8 mouse cellular contexts compared by ENCODE assay signal in the genomic region with DNA sequence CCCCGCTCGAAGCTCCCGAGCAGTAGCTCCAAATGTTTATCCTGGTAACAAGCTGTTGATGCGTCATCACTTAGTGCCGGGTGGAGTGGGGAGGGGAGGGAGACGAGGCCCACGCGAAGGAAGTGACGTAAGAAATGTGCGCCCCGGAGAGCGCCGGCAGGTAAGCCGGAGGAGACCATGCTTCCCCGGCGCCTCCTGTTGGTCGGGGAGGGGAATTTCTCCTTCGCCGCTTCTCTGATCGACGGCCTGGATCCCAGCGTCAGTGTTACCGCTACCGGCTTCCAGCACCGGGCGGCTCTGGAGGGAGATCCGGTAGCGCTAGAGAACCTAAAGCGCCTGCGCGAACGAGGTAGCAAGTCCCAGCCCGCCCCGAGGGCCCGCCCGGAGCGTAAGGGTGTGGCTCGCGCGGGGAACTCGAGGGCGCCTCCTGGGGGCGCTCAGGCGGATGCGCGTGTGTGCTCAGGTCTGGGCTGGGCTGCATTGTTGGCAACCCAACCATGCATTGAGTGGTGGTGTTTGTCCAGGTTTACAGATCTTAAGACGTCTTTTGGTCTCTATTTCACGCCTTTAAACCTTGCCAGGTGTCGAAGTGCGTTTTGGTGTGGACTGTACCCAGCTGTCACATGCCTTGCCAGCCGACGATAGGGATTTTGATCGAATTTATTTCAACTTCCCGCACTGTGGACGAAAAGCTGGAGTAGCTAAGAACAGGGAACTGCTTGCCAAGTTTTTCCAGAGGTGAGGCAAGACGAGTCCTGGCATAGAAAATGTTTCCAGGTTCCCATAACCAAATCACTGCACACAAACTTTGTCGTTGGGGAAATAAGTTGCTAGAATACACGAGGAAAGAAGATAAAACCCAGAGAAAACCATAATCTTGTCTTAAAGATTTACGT. TPM values are rescaled to one million over a fixed set of nuclear protein-coding genes. Genes with fewer than 3 reads are reported as not detected.
A peak's percentile ranks its signal among the peaks of the same experiment; 100 is the strongest.
DNase-seq lines count a peak whose midpoint lies in the region; ATAC-seq and TF ChIP-seq lines count a peak whose summit lies in the region.

A gene (plus strand): TSS at position 130 of the 896 bp plus-strand sequence.

- peaks cover 7 to 20% of the 10 kb centered on the region in 2 experiments; a peak in 2 of 4 replicates for H3K4me1 ChIP-seq in CH12.LX (ENCODE audit: control insufficient read depth in 1 of 2, insufficient read depth in 2 of 2)
- peaks cover 2% of the 10 kb centered on the region; the same call in 1 of the 2 replicates for H3K4me1 ChIP-seq in forebrain, embryonic 11.5 days (replicated peaks; ENCODE audit: control insufficient read depth, insufficient read depth, low read length)
- peaks cover 13% of the 10 kb centered on the region for H3K4me1 ChIP-seq in heart, embryonic 16.5 days (ENCODE audit: control insufficient read depth, insufficient read depth, low read length)
- H3K4me1 ChIP-seq in liver, embryonic 15.5 days (replicated peaks): peaks cover 35% of the 10 kb centered on the region
- H3K4me1 ChIP-seq in neural tube, embryonic 12.5 days: peaks cover 3% of the 10 kb centered on the region; the same call in 1 of the 2 replicates

- peak within 1 kb of the TSS; percentile 38; the same call in 1 of the 2 replicates for H3K27ac ChIP-seq in CH12.LX (ENCODE audit: insufficient read depth, low read depth)
- H3K27ac ChIP-seq in forebrain, embryonic 11.5 days (ENCODE audit: low read depth, low read length): peak within 1 kb of the TSS; percentile 74
- H3K27ac ChIP-seq in heart, embryonic 16.5 days (ENCODE audit: low read length): peak within 1 kb of the TSS; percentile 96
- H3K27ac ChIP-seq in liver, embryonic 15.5 days (replicated peaks): peak within 1 kb of the TSS; percentile 96
- H3K27ac ChIP-seq in neural tube, embryonic 12.5 days: peak within 1 kb of the TSS; percentile 50; the same call in 1 of the 2 replicates

- 5% methylated on average over 59 of the region's 59 CpGs for WGBS in forebrain, embryonic 11.5 days
- 3% methylated on average over 59 of the region's 59 CpGs for WGBS in heart, embryonic 16.5 days
- WGBS in liver, embryonic 15.5 days (ENCODE audit: insufficient replicate concordance): 3% methylated on average over 59 of the region's 59 CpGs
- 4% methylated on average over 59 of the region's 59 CpGs for WGBS in neural tube, embryonic 12.5 days

- H3K79me2 ChIP-seq in CH12.LX (replicated peaks; ENCODE audit: control insufficient read depth, extremely low read depth, insufficient read depth, poor library complexity, severe bottlenecking): peaks cover 6% of the 10 kb centered on the region; the same call in 1 of the 2 replicates

- no peak for TF ChIP-seq EP300 in CH12.LX (IDR thresholded peaks at IDR 0.05; ENCODE audit: low read length)

- TF ChIP-seq POLR2A in CH12.LX (IDR thresholded peaks at IDR 0.05; ENCODE audit: low read depth, low read length): peak; percentile 74

- H3K36me3 ChIP-seq in CH12.LX (replicated peaks in 1 of 2; ENCODE audit: control insufficient read depth in 1 of 2, insufficient read depth in 1 of 2, low read length in 1 of 2): peaks cover 8 to 33% of the 10 kb centered on the region in 2 experiments
- no peaks in the 10 kb centered on the region for H3K36me3 ChIP-seq in forebrain, embryonic 11.5 days (ENCODE audit: control insufficient read depth, insufficient read depth, low read length)
- peaks cover 7% of the 10 kb centered on the region; the same call in 1 of the 2 replicates for H3K36me3 ChIP-seq in heart, embryonic 16.5 days (ENCODE audit: control insufficient read depth, insufficient read depth)
- H3K36me3 ChIP-seq in liver, embryonic 15.5 days (replicated peaks): peaks cover 12% of the 10 kb centered on the region
- 0 out of 2 replicates have a peak, but pooled peaks cover 4% of the 10 kb centered on the region for H3K36me3 ChIP-seq in neural tube, embryonic 12.5 days

- dilution Hi-C loops in CH12.LX (cut with MboI; ENCODE audit: extremely low pct_ligation_motif_present, extremely low pct_unique_long_range_greater_than_20kb, low sequenced_read_pairs): no loop called here

- peak within 1 kb of the TSS; percentile 91 for H3K9ac ChIP-seq in CH12.LX (ENCODE audit: insufficient read depth, low read depth)
- peak within 1 kb of the TSS; percentile 71 for H3K9ac ChIP-seq in forebrain, embryonic 11.5 days (ENCODE audit: low read length)
- peak within 1 kb of the TSS; percentile 72 for H3K9ac ChIP-seq in heart, embryonic 16.5 days (ENCODE audit: low read length)
- peak within 1 kb of the TSS; percentile 78 for H3K9ac ChIP-seq in liver, embryonic 15.5 days
- peak within 1 kb of the TSS; percentile 59 for H3K9ac ChIP-seq in neural tube, embryonic 12.5 days

- H3K27me3 ChIP-seq in CH12.LX (replicated peaks): no peaks in the 10 kb centered on the region
- no peaks in the 10 kb centered on the region for H3K27me3 ChIP-seq in forebrain, embryonic 11.5 days (ENCODE audit: control insufficient read depth, insufficient read depth, low read length)
- H3K27me3 ChIP-seq in heart, embryonic 16.5 days (ENCODE audit: control insufficient read depth, insufficient read depth, low read length): no peaks in the 10 kb centered on the region
- no peaks in the 10 kb centered on the region for H3K27me3 ChIP-seq in liver, embryonic 15.5 days
- H3K27me3 ChIP-seq in neural tube, embryonic 12.5 days (replicated peaks): no peaks in the 10 kb centered on the region

- H3K9me3 ChIP-seq in CH12.LX (replicated peaks; ENCODE audit: low read length): no peaks in the 10 kb centered on the region
- H3K9me3 ChIP-seq in forebrain, embryonic 11.5 days (ENCODE audit: control insufficient read depth, low read length): no peaks in the 10 kb centered on the region
- no peaks in the 10 kb centered on the region for H3K9me3 ChIP-seq in heart, embryonic 16.5 days (replicated peaks; ENCODE audit: control insufficient read depth, low read length)
- H3K9me3 ChIP-seq in liver, embryonic 15.5 days (replicated peaks): no peaks in the 10 kb centered on the region
- H3K9me3 ChIP-seq in neural tube, embryonic 12.5 days: no peaks in the 10 kb centered on the region

- TF ChIP-seq CTCF in CH12.LX (conservative IDR thresholded peaks at IDR 0.05 in 1 of 2, IDR thresholded peaks at IDR 0.05 in 1 of 2; ENCODE audit: low read depth in 2 of 2, low read length in 2 of 2): peak; percentile 31 to 76; a peak in 3 of 4 replicates

- H3K4me2 ChIP-seq in CH12.LX (ENCODE audit: insufficient read depth, low read depth, poor library complexity, severe bottlenecking): peak within 1 kb of the TSS; percentile 93
- H3K4me2 ChIP-seq in forebrain, embryonic 11.5 days (ENCODE audit: low read depth, low read length, severe bottlenecking): peak within 1 kb of the TSS; percentile 69
- H3K4me2 ChIP-seq in heart, embryonic 16.5 days (ENCODE audit: low read depth, low read length): peak within 1 kb of the TSS; percentile 87
- peak within 1 kb of the TSS; percentile 85 for H3K4me2 ChIP-seq in liver, embryonic 15.5 days
- peak within 1 kb of the TSS; percentile 75 for H3K4me2 ChIP-seq in neural tube, embryonic 12.5 days (replicated peaks)

- peak; percentile 97 for DNase-seq in CH12.LX (ENCODE audit: extremely low read depth)
- DNase-seq in c-Kit-positive CD71-positive TER-119-negative erythroid progenitor cells, embryonic 14.5 days (ENCODE audit: low read depth): peak; percentile 96
- peak; percentile 99 for DNase-seq in forebrain, embryonic 11.5 days (ENCODE audit: low spot score)
- DNase-seq in kidney, postnatal 36 days: peak; percentile 99
- peak; percentile 99 for DNase-seq in telencephalon, adult 2 months (ENCODE audit: low read depth, low spot score)

- ATAC-seq in forebrain, embryonic 11.5 days (replicated peaks; ENCODE audit: low FRiP score): peak; percentile 96
- peak; percentile 93 for ATAC-seq in heart, embryonic 16.5 days (replicated peaks; ENCODE audit: extremely low read depth, insufficient read depth, low FRiP score)
- ATAC-seq in liver, embryonic 15.5 days (ENCODE audit: insufficient read depth): peak; percentile 97
- ATAC-seq in neural tube, embryonic 12.5 days (ENCODE audit: low FRiP score, low read depth): peak; percentile 97

- H3K4me3 ChIP-seq in CH12.LX (replicated peaks in 1 of 3; ENCODE audit: low read depth in 2 of 3, low read length in 2 of 3, poor library complexity in 1 of 3): peak within 1 kb of the TSS; percentile 75 to 87 (median 86)
- H3K4me3 ChIP-seq in forebrain, embryonic 11.5 days (ENCODE audit: low read depth, low read length): peak within 1 kb of the TSS; percentile 56
- H3K4me3 ChIP-seq in heart, embryonic 16.5 days (ENCODE audit: low read length): peak within 1 kb of the TSS; percentile 66
- peak within 1 kb of the TSS; percentile 83 for H3K4me3 ChIP-seq in liver, embryonic 15.5 days (replicated peaks)
- H3K4me3 ChIP-seq in neural tube, embryonic 12.5 days: peak within 1 kb of the TSS; percentile 48

- in situ Hi-C loops in CH12.LX (cut with MboI; ENCODE audit: low pct_ligation_motif_present, low pct_unique_long_range_greater_than_20kb, low sequenced_read_pairs): no loop called here

- no peak; the same call in none of the 2 replicates for TF ChIP-seq RAD21 in CH12.LX (IDR thresholded peaks at IDR 0.05; ENCODE audit: low read depth, low read length)

TF ChIP-seq in CH12.LX, 34 proteins besides CTCF, POLR2A, EP300 and RAD21 (continues in another document):
- peak; percentile 79 for TF ChIP-seq NRF1 (IDR thresholded peaks at IDR 0.05; ENCODE audit: low read depth, low read length)
- peak; percentile 74 for TF ChIP-seq TCF12 (IDR thresholded peaks at IDR 0.05; ENCODE audit: low read depth, low read length)
- peak; percentile 62; the same call in 1 of the 2 replicates for TF ChIP-seq GABPA (IDR thresholded peaks at IDR 0.05; ENCODE audit: insufficient replicate concordance, low read depth, low read length)
- TF ChIP-seq ZC3H11A (IDR thresholded peaks at IDR 0.05; ENCODE audit: low read depth, low read length): no peak
- TF ChIP-seq HCFC1 (IDR thresholded peaks at IDR 0.05; ENCODE audit: low read depth, low read length): peak; percentile 94
- TF ChIP-seq IRF4 (IDR thresholded peaks at IDR 0.05; ENCODE audit: low read depth, low read length): peak; percentile 71; the same call in 1 of the 2 replicates
- TF ChIP-seq USF2 (conservative IDR thresholded peaks at IDR 0.05; ENCODE audit: low read depth, low read length): no peak
- TF ChIP-seq POLR2AphosphoS2 (IDR thresholded peaks at IDR 0.05; ENCODE audit: low read depth, low read length): no peak
- TF ChIP-seq E2F4 (IDR thresholded peaks at IDR 0.05; ENCODE audit: insufficient replicate concordance, low read depth, low read length): 0 out of 2 replicates have a peak, but pooled peaks have one; percentile 67
- TF ChIP-seq MAX (IDR thresholded peaks at IDR 0.05; ENCODE audit: low read length): peak; percentile 84

RNA-seq across cellular contexts. Expression of the gene that starts here (rescaled TPM):
- total RNA-seq in CH12.LX (2012; rRNA removed) (5.5 and 5.6 TPM in 2 replicates), CH12.LX (2014; rRNA removed) (9.5 and 10.6 TPM in 2 replicates)
- 7.5 and 8.5 TPM in 2 replicates for polyA plus RNA-seq in CH12.LX (2012; ENCODE audit: insufficient read length, low read depth)
- 12.6 and 14.0 TPM in 2 replicates for polyA plus RNA-seq in forebrain, embryonic 11.5 days (2014; fragmentation: Nextera tagmentation; extraction: Ambion mirVana)
- 10.7 and 11.0 TPM in 2 replicates for polyA plus RNA-seq in heart, embryonic 16.5 days (2015; fragmentation: Nextera tagmentation; extraction: Ambion mirVana)
- polyA plus RNA-seq in liver, embryonic 15.5 days (2015; fragmentation: Nextera tagmentation; extraction: Ambion mirVana): 8.5 and 10.3 TPM in 2 replicates
- polyA plus RNA-seq in neural tube, embryonic 12.5 days (2016; fragmentation: Nextera tagmentation; extraction: Ambion mirVana): 10.2 and 12.2 TPM in 2 replicates

Comparison
In these comparisons a context has a peak if more than half of its experiments do, and no peak if none do; other contexts are left out.
1. Peak in every context shown above with its lines: DNase-seq, ATAC-seq, H3K4me3 ChIP-seq and H3K27ac ChIP-seq.
2. H3K27ac ChIP-seq: peak in every context shown above with its lines; median percentile 96 in heart, embryonic 16.5 days; 96 in liver, embryonic 15.5 days; 74 in forebrain, embryonic 11.5 days; 50 in neural tube, embryonic 12.5 days; 38 in CH12.LX.